Mouse (Mus musculus) erythroblast, embryonic 14.5 days (primary cell): Measurements from ENCODE around the gene Jmjd1c. TPM values are rescaled to one million over a fixed set of nuclear protein-coding genes. Genes with fewer than 3 reads are reported as not detected.

Experiments used
- H3K27me3 ChIP-seq: 2 replicates; pipeline ENCODE4 v1.6.1; 2012; ENCODE audit warnings: inconsistent platforms; ENCODE audit not compliant: control insufficient read depth
- H3K36me3 ChIP-seq: 2 replicates; pipeline ENCODE4 v1.6.1; 2012; ENCODE audit warnings: mild to moderate bottlenecking, inconsistent platforms; ENCODE audit not compliant: control insufficient read depth
- H3K4me1 ChIP-seq: 2 replicates; pipeline ENCODE4 v1.6.1; 2012; ENCODE audit warnings: inconsistent platforms; ENCODE audit not compliant: control insufficient read depth
- H3K4me3 ChIP-seq: replicated peaks from 2 replicates; pipeline ENCODE3; 2012; ENCODE audit warnings: moderate library complexity, mild to moderate bottlenecking, inconsistent platforms
- H3K9me3 ChIP-seq: 2 replicates; pipeline ENCODE4 v1.6.1; 2012; ENCODE audit warnings: low read length, inconsistent platforms, mixed read lengths; ENCODE audit not compliant: control insufficient read depth
- GATA1 ChIP-seq: IDR thresholded peaks from 2 replicates; pipeline ENCODE4 v1.6.1; 2012; ENCODE audit warnings: low read length, inconsistent platforms, mixed read lengths
- TAL1 ChIP-seq: IDR thresholded peaks from 3 replicates; pipeline ENCODE4 v1.6.1; 2012; ENCODE audit warnings: low read length, inconsistent platforms, mixed read lengths
- polyA plus RNA-seq: library from polyadenylated mRNA; stranded (reverse); fragments of >175 nt; gene quantifications from 2 replicates; pipeline ENCODE4 v1.2.3, GENCODE M21; 2012

Gene Jmjd1c
- polyA plus RNA-seq, 1 experiment, result 0.09 TPM

DNA sequence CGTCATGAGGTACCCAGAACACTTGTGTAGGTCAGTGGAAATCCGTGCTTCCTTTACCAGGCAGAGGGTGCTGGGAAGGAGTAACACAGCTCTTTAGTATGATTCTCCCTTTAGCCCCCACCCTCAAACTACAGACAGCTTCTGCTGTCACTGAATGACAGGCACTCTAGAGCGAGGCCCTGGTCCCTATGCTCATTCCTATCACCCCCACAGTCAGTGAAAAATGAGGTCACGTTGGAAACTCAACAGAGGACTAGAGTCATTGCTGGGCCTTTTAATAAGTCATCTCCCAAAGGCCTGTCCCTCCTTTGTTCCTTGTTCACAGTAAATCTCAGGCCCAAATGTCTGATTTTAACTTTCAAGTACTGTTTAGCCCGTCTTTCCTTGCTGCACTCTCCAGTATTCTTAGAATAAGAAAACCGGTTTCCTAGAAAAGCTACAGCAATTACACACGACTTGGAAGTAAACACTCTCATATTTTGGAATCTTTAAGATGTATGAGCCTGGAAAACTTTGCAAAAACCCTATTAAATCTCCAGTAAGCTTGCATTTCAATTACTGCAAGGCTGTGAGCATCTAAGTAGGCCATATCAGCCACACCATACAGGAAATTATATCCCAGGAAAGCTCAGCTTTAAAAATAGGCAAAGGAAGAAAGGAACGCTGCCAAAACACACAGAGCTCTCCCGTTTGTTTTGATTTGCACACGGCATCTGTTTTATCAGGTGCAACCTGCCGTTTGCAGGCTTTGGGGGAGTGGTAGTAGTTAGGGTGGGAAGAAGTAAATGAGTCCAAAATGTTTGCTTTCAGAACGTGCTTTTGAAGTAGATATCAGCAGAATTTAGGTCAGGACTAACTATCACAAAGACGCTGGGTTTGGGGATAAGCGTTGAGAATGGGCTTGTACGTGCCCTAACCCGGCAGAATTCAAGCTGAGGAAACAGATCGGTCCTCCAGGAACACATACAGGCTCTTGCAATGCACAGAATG, 39.8 kb upstream of the Jmjd1c start:
- Histone ChIP-seq H3K36me3 (no peaks in the 10 kb centered on the region), H3K4me1 (peaks cover 2% of the 10 kb centered on the region), H3K4me3 (no peak overlapping the region), H3K9me3 (no peaks in the 10 kb centered on the region), H3K27me3 (no peaks in the 10 kb centered on the region)
- TF ChIP-seq GATA1, result no peak
- no peak for TF ChIP-seq TAL1

DNA sequence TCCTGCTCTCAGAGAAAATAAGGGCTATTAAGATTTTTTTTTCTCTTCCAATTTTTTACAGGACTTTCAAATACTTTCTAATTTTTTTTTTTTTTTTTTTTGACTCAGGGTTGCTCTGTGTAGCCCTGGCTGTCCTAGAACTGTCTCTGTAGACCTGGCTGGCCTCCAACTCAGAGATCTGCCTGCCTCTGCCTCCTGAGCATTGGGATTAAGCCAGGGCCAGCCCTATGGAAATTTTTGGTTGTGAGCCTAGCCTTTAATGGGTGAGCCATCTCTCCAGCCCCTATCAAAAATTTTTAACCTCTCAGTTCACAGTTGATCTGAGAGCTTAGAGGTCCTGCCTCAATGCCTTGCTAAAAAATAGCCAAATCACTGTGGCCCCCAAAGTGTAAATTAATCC, 38.7 kb upstream of the Jmjd1c start:
- peaks cover 2% of the 10 kb centered on the region for H3K4me1 ChIP-seq
- no peaks in the 10 kb centered on the region for H3K36me3 ChIP-seq
- H3K27me3 ChIP-seq, result no peaks in the 10 kb centered on the region
- no peaks in the 10 kb centered on the region for H3K9me3 ChIP-seq
- TF ChIP-seq TAL1, result no peak
- no peak for TF ChIP-seq GATA1
- H3K4me3 ChIP-seq, result no peak overlapping the region

DNA sequence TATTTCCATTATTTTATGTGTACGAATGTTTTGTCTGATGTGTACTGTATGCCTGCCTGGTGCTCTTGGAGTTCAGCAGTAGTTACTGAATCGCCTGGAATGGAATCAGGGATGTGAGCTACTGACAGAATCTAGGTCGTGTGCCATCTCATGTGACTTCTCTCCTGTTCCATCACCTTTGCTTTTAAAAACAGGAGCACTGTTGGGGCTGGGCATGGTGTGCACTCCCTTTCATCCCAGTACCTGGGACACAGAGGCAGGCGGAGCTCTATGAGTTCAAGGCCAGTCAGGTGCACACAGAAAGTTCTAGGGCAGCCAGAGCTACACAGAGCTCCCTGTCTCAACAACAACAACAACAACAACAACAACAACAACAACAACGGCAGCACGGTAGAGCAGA, 38.2 kb upstream of the Jmjd1c start:
- Histone ChIP-seq H3K9me3 (no peaks in the 10 kb centered on the region), H3K27me3 (no peaks in the 10 kb centered on the region), H3K4me1 (peaks cover 2% of the 10 kb centered on the region), H3K36me3 (no peaks in the 10 kb centered on the region), H3K4me3 (no peak overlapping the region)
- no peak for TF ChIP-seq TAL1
- TF ChIP-seq GATA1, result no peak

- H3K4me1 ChIP-seq, result peaks cover 2% of the 10 kb centered on the region
- H3K36me3 ChIP-seq, result no peaks in the 10 kb centered on the region
- H3K4me3 ChIP-seq, result no peak overlapping the region
- TF ChIP-seq GATA1, result no peak
- no peak for TF ChIP-seq TAL1
- no peaks in the 10 kb centered on the region for H3K27me3 ChIP-seq
- no peaks in the 10 kb centered on the region for H3K9me3 ChIP-seq
Observed at GRCm38 (mm10) chr10:67058297-67058696, 37.6 kb upstream of the Jmjd1c start.

DNA sequence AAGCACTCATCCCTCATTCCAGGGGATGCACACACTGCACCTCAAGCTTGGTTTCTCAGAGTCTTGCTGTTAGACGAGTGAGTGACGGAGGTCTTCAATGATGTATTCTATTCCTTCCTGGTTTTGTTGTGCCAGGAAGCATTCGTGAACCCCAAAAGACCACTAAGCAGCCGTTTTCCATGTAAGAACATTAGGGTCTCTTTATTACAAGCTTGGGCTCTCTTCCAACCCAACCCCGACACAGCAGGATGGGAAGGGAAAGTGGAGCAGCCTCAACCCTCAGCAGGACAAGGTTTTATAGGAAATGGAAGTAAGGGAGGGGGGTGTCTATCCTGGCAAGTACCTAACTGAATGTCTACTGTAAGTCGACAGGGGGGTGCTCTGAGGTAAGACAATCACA, 37.2 kb upstream of the Jmjd1c start:
- no peak for TF ChIP-seq GATA1
- TF ChIP-seq TAL1, result no peak
- Histone ChIP-seq H3K36me3 (no peaks in the 10 kb centered on the region), H3K4me3 (no peak overlapping the region), H3K9me3 (no peaks in the 10 kb centered on the region), H3K4me1 (peaks cover 2% of the 10 kb centered on the region), H3K27me3 (no peaks in the 10 kb centered on the region)

DNA sequence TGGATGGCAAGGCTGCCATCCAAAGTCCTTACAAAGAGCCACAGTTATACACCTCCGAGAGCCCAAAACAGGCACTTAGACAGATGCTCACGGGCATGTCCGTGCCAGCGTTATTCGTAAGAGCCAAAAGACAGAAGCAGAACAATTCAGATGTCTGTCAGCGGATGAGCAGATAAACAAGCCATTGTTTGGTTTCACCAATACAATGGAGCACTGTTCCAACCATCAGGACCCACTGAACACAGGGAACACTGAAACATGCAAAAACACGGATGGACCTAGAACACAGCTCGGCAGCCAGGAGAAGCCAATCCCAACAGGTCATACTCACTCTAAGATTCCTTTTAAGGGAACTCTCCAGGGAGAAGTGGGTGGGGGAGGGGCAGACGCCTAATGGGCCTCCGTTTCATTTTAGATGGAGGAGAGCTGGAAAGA, 34.5 kb upstream of the Jmjd1c start:
- TF ChIP-seq TAL1 (no peak), GATA1 (no peak)
- Histone ChIP-seq H3K4me1 (peaks cover 2% of the 10 kb centered on the region), H3K27me3 (no peaks in the 10 kb centered on the region), H3K9me3 (no peaks in the 10 kb centered on the region), H3K4me3 (no peak overlapping the region), H3K36me3 (no peaks in the 10 kb centered on the region)

DNA sequence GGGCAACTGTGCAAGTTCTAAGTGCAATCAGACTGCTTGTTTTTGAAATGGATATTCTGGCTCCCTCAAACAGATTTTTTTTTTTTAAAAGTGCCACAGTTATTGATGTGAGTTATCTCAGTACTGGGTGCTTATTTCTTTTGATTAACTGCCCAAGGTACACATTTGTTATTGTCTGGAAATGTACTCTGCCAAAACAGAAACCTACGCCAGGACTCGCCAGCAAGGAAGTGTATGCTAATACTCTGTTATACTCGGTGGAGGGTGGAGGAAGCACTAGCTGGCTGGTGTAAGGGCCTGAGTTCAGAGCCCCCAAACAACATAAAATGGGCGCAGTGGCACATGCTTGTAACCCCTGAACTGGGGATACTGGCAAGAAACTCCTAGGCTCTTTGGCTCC, 34.1 kb upstream of the Jmjd1c start:
- Histone ChIP-seq H3K27me3 (no peaks in the 10 kb centered on the region), H3K9me3 (no peaks in the 10 kb centered on the region), H3K4me3 (no peak overlapping the region), H3K36me3 (no peaks in the 10 kb centered on the region), H3K4me1 (no peaks in the 10 kb centered on the region; the same call in 1 of the 2 replicates)
- TF ChIP-seq TAL1 (no peak), GATA1 (no peak)

DNA sequence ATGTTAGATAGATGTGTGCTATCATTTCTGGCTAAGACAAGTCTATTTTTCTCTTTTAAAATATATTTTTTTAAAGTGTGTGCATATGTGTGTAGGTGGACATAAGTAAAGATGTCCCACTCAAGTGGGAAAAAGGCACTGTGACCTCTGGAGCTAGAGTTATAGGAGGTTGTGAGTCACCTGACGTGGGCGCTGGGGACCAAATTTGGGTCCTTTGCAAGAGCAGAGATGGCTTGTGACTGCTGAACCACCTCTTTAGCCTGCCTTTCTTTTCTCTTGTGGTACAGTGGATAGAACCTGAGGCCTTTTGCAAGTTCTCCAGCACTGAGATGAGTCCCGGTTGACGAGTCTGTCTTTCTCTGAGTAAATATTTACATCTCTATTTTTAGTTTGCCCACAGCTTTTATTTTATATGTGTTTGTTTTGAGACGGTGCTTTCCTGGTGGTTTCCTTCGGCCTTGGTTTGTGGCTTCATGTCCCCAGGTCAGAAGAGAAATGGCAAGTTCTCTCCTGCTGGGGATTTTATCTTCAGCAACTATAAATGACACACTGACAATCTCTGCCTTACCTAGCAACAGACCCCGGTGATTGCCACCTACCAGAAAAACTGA, 30.5 kb upstream of the Jmjd1c start:
- Histone ChIP-seq H3K4me1 (no peaks in the 10 kb centered on the region), H3K36me3 (no peaks in the 10 kb centered on the region), H3K4me3 (no peak overlapping the region), H3K9me3 (no peaks in the 10 kb centered on the region), H3K27me3 (no peaks in the 10 kb centered on the region)
- no peak for TF ChIP-seq TAL1
- no peak for TF ChIP-seq GATA1

GRCm38 (mm10) chr10:67065927-67066326, 30.0 kb upstream of the Jmjd1c start:
- Histone ChIP-seq H3K36me3 (no peaks in the 10 kb centered on the region), H3K27me3 (no peaks in the 10 kb centered on the region), H3K9me3 (no peaks in the 10 kb centered on the region), H3K4me3 (no peak overlapping the region), H3K4me1 (no peaks in the 10 kb centered on the region)
- TF ChIP-seq TAL1 (no peak), GATA1 (no peak)
